Mouse (Mus musculus): Measurements from ENCODE around the gene Tex13c1. TPM values are rescaled to one million over a fixed set of nuclear protein-coding genes. Genes with fewer than 3 reads are reported as not detected.

The Tex13c1 gene
- not detected in 2 replicates for polyA plus RNA-seq (2015; fragmentation: Nextera tagmentation; extraction: Ambion mirVana)

GRCm38 (mm10) chrX:43590860-43591259, at the start of gene Tex13c1:
Tex13c1 (plus strand) TSS chrX:43591160.

Other genes starting within 250 kb of the Tex13c1 start
- gene Tenm1, start 162.0 kb upstream of the Tex13c1 start, polyA plus RNA-seq (2015; fragmentation: Nextera tagmentation; extraction: Ambion mirVana): 0.44 and 1.4 TPM in 2 replicates

All from adrenal gland, postnatal 0 days (tissue).